Mouse (Mus musculus) embryonic fibroblast, embryonic 13.5 days (primary cell): Measurements from ENCODE around the gene Gm28035.

Source experiments
- CTCF ChIP-seq: IDR thresholded peaks from 2 replicates; pipeline ENCODE4 v1.5.1; 2011; ENCODE audit warnings: mild to moderate bottlenecking, control low read depth, low read length, moderate library complexity, borderline replicate concordance; ENCODE audit not compliant: insufficient read depth
- POLR2A ChIP-seq: IDR thresholded peaks from 2 replicates; pipeline ENCODE4 v1.6.1; 2011; ENCODE audit warnings: low read depth, mild to moderate bottlenecking, control low read depth, low read length, moderate library complexity

GRCm38 (mm10) chr2:30240267-30240666, at the start of gene Gm28035:
- no peak for TF ChIP-seq CTCF
- TF ChIP-seq POLR2A, result no peak
